Mouse (Mus musculus) gastrocnemius, adult 18-20 months (tissue): ENCODE measurements around the gene Nkain4. TPM values are rescaled to one million over a fixed set of nuclear protein-coding genes. Genes with fewer than 3 reads are reported as not detected.

ENCODE experiments used
- DNase-seq: peaks from one replicate; pipeline ENCODE4 v3.0.0; 2021; ENCODE audit warnings: low spot score
- long read RNA-seq, 2 experiments: library from polyadenylated mRNA; stranded (forward); transcript quantifications; one replicate each; pipeline ENCODE4 v2.0.0; 2021
- total RNA-seq, 2 experiments: library from RNA; stranded (reverse); gene quantifications; 2 replicates each; pipeline ENCODE4 v1.2.3; 2021

The Nkain4 gene
- under 1 TPM in 1 of 2 experiments, not detected in 1; 0.66 TPM for total RNA-seq
- long read RNA-seq, experiment 1, partial matches to known transcripts, result 0 of 1 reads
- long read RNA-seq, experiment 1, other reads (novel, unspliced or antisense), result 1 of 1 reads
- long read RNA-seq, experiment 2, result 0 reads

DNA sequence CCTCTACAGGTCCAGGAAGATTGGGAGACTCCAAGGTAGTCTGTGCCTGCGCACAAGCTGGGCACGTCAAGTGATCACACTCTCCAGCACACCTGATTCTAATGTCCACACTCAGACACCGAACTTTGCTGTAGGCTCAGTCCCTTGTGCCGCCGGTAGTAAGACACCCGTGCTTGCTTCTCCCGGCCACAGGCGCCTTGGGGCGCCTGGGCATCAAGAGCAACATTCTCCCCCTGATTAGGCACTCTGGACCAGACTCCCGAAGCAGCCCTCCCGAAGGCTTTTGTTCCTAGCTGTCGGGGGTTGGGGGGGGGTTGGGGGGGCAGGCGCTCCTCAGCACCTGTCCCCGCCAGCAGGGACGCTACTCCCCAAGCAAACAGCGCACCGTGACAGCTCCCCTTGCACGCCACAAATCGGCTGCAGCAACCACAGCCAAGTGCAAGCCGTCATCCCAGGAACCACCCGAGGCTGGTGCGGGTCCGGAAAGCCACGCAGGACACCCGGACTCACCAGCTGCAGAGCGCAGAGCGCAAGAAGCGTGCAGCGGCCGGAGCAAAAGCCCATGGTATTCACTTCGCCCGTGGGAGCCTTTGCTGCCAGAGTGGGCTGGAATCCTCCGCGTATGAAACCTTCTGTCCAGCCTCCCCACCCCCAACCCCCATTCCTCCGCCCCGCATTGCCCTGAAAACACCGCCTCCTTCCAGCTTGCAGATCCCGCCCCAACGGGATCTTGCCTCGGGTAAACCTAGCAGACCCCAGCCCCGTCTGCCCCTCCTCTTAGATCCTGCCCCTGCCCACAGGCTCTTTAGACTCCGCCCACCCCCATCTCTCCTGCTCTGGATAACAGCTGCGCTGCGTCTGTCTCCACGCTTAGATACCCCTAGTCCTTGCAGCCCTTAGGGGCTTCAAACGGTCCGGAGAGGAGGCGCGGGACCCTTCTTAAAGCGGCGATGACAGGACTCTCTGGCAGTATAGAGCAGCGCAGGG lies at the start of gene Nkain4:
TSS of gene Nkain4 (minus strand) at position 639 of the 987 bp plus-strand sequence.
- DNase-seq, result no peak

DNA sequence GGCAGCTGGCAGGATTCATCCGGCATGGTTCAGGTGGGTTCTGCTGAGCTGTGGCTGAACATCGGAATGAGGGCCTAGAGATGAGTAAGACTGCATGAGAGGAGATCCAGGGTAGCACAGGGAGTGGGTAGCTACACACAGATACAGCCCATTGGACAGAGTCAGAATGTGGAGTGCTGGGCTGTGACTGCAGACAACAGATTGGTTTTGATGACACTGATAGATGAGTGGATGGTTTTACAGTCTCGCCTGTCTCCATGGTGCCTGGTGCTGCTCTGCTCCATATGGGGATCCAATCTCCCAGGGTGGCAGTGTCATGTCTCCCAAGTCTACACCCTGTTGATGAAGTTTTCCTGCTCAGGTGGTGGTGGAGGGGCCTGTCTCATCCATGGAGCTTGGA lies 42.4 kb upstream of the Nkain4 start:
- DNase-seq, result no peak

DNA sequence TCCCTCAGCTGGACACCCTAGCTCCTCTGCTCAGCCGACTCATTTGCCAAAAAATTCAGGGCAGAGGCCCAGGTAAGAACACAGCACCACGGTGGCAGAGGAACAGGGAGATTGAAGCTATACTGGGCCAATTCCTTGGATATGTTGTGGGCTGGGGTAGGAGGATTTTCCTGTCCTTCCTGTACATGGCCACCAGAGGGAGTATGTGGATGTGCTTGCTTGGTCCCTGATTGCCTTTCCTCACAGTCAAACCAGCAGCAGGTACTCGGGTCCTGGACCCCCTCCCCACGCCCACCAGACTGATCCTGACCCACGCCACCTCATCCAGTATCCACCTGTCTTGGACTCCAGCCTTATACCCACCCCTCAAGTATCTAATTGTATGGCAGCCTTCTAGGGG lies 41.9 kb upstream of the Nkain4 start:
- peak; percentile 40 for DNase-seq

DNA sequence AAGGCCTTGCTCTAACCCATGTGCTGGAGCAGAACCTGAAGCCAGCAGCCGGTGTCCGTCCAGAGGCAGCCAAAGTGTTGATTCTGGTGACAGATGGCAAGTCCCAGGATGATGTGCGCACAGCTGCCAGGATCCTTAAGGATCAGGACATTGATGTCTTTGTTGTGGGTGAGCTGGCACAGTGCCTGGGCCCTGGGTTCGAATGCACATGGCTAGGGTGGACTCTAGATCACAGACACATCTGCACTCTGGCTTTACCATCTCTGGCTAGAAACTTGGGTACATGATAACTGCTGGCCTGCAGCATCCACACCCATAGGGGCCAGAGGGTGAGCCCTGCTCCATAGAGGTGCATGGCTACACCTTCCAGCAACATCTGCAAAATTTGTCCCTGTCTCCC lies 41.0 kb upstream of the Nkain4 start:
- DNase-seq, result no peak

GRCm38 (mm10) chr2:180994360-180994759 lies 39.9 kb upstream of the Nkain4 start:
- DNase-seq, result no peak

DNA sequence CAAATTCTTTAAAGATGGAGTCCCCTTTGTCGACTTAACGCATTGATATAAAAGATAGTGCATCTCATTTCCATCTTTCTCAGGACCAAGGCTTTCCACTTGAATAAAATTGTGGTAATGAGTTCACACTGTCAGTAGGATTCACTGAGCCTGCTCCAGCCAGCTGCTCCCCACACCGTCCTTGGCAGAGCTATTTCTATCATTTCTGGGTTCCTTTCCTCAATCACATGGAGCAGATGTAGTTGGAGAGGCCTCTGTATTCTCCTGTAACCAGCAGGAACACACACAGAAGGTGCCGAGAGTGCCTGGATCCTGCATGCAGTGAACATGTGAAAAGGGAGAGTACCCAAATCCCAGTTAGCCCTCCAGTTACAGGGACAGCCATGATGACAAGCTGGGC lies 35.8 kb upstream of the Nkain4 start:
- no peak for DNase-seq

- no peak for DNase-seq
These were observed 34.4 kb upstream of the Nkain4 start for GRCm38 (mm10) chr2:180988948-180989347.

GRCm38 (mm10) chr2:180988347-180988913 lies 33.9 kb upstream of the Nkain4 start:
- no peak for DNase-seq

GRCm38 (mm10) chr2:180987432-180988030 lies 33.0 kb upstream of the Nkain4 start:
- no peak for DNase-seq

DNA sequence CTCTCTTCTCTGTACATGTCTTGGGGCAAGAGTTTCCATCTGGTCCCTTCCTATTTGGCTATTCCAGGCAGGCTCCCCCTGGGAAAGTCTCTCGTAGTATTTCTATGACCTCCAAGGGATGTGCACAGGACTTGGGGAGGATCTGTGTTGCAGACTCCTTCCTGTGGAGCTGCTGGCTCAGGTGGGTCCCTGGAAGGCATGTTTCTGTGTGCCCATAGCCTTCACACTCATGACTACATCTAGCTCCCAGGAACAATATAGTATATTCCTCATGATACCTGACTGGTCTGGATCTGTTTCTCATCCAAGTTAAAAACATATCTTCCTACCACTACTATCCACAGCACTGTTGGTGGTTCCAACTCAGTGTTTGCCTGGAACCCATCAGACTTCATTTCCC lies 32.5 kb upstream of the Nkain4 start:
- DNase-seq, result no peak

DNA sequence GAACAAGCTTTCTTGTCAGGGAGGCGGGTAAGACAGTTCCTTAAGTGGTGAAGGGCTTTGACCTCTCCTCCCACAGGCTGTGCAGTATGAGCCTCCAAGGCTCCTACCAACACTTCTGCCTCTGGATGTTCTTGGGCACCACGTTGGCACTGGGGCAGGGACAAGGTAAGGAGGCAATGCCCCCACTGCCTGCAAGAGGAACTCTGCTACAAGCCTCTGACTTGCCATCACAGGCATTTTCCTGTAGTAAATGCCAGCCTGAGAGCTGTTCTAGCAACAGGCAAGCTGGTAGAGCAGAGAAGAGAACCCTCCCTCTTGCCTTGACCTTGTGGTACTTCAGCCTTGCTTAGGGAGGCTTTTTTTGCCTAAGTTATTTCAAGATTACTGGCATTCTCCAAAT lies 31.9 kb upstream of the Nkain4 start, which contains the start of gene Col20a1:
TSS of gene Col20a1 (plus strand) at position 87 of the 400 bp plus-strand sequence.
- DNase-seq, result no peak

DNA sequence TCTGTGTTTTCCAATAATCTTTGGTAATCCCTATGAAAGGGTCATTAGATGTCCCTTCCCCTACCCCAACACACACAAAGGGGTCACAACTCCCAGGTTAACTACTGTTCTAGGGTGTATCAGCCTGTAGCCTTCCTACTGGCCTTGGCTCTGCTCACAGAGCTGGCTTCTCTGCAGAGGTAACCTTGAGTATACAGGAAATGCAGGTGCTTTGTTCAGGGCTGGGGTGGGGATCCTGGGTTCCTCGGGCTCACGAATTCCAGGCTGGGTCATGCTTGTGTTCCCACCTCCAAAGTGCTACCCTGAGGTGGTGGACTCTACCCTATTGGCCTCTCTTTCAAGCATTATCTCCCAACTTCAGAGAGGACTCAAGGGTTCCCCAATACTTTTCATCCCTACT lies 31.1 kb upstream of the Nkain4 start:
- no peak for DNase-seq

- DNase-seq, result no peak
These were observed 26.6 kb upstream of the Nkain4 start for GRCm38 (mm10) chr2:180981133-180981532.

DNA sequence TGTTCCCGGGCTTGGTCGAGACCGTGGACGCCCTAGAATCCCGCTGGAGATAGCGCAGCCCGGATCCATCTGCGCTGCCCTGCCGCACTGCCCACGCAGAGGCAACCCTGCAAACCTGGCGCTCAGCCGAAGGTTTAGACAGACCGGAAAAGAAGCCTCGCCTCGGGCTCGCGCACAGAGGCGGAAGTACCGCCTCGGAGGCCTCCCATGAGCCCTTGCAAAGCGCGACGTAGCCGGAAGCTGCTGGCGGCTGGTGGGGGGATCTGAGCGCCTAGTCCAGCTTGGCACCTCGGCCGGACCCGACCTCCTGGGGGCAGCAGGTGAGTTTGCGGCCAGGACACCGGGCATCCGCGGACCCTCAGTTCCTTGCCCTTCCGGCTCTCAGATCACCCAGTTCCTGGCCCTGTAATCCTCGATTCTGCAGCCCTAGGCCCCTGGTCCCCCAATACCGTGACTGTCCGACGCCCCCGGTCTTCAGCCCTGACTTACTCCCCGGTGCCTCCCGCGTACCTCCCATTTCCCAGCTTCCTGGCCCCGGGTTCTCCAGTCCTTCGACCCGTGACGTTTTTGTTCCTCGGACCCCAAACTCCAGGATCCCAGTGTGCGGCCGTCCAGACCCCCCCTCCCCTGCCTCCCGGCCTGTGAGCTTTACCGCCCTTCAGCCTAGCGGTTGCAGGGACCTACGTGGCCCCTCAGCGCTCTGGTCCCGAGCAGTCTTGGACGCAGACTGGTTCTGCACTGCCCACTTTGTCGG lies 12.7 kb upstream of the Nkain4 start, which contains the start of gene Arfgap1:
TSS of gene Arfgap1 (plus strand) at position 216 of the 754 bp plus-strand sequence.
- peak; percentile 92 for DNase-seq

GRCm38 (mm10) chr2:180966092-180966882 lies 11.8 kb upstream of the Nkain4 start:
- no peak for DNase-seq

GRCm38 (mm10) chr2:180963956-180964355 lies 9.5 kb upstream of the Nkain4 start:
- peak; percentile 62 for DNase-seq

DNA sequence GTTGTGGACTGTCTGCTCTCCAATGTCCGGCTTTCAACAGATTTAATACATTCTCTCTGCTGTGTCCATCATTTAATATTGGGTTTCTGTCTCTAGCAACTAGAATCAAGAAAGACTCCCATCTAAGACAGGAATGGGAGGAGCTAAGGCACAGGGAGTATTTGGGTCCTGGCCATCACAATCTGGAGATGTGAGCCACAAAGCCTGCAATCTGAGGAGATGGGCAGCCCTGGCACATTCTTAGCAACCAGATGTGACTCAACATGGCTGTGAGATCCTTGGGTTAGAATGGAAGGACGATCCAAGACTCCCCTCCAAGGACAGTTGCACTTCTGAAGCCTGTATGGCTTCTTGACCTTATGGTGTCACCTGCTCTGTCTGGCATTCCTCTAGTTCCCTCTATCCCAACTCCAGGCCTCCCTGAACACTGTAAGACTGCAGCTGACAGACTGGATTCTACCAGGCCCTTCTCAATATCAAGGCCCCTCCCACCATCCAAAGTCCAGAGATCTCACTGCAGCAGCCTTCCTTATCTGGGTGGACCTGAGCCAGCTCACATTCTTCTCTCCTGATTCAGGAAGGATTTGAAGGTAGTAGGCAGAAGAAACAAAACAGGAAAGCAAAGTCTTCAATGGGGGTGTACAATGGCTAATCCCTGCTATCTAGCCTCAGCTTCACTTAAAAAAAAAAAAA lies 8.3 kb upstream of the Nkain4 start:
- DNase-seq, result no peak

GRCm38 (mm10) chr2:180960187-180960586 lies 5.7 kb upstream of the Nkain4 start:
- DNase-seq, result no peak

DNA sequence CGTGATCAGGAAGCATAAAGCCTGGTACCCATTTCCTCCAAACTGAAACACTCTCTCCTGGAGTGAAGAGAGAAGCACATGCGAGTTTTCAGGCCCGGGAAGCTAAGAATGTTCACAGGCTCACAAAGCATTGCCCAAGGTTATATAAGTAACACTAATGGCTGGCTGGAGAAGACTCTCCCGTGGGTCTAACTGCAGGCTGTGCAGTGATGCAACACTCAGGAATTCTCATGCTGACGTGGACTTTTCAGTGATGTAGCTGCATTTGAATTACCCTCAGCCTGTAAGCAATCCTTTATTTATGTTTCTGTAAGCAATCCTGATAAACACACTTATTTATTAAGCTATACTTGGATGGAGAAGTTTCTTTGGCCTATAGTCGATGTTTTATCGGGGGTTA lies 5.1 kb upstream of the Nkain4 start:
- no peak for DNase-seq

DNA sequence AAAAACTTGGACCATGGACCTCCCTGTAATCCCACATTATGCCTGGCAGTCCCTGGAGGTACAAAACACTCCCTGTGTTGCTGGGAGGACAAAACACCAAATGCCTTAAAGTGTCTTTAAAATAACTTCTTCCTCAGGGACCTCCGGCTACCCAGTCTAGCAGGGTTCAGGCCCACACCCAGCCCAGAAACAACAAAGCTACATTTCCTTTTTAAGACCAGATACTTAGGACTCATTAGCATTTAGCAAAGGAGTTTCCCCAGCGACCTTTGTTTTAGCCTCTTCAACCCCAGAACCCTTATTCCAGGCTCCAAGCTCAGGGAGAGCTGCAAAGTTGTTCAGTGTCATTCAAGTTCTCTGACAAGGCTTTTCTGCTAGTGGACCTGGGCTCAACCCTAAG lies 861 bp downstream of the Nkain4 start:
- DNase-seq, result no peak
